Mouse (Mus musculus) embryonic facial prominence, embryonic 11.5 days (tissue): ENCODE measurements at regions not wholly inside any gene's neighbourhood (a gene's known extent, or its start where the extent isn't known, plus 50 kb on each side); places are given as distances from the start of the nearest gene placed in this dataset.

Source experiments
- ATAC-seq: fragments of 200-750 bp; cut with Nextera tagmentation; replicated peaks from 2 replicates; pipeline ENCODE4 v1.8.0; 2017; ENCODE audit warnings: low read depth; ENCODE audit not compliant: insufficient number of reproducible peaks, low FRiP score, low TSS enrichment
- DNase-seq: peaks from one replicate; pipeline ENCODE4 v3.0.0-alpha.2; 2015; ENCODE audit warnings: low spot score
- H3K27ac ChIP-seq: fragments of 300-500 bp; sonication (generic); replicated peaks from 2 replicates; pipeline ENCODE4 v1.5.1; 2014; ENCODE audit warnings: mild to moderate bottlenecking, low read depth, low read length, control low read depth
- H3K27me3 ChIP-seq: fragments of 300-500 bp; sonication (generic); 2 replicates; pipeline ENCODE4 v1.6.1; 2014; ENCODE audit warnings: mild to moderate bottlenecking, low read length, moderate library complexity, mixed read lengths; ENCODE audit not compliant: control insufficient read depth, insufficient read depth
- H3K36me3 ChIP-seq: fragments of 300-500 bp; sonication (generic); replicated peaks from 2 replicates; pipeline ENCODE4 v1.6.1; 2014; ENCODE audit warnings: low read depth, mild to moderate bottlenecking, low read length, moderate library complexity, mixed read lengths; ENCODE audit not compliant: control insufficient read depth, insufficient read depth
- H3K4me1 ChIP-seq: fragments of 300-500 bp; sonication (generic); 2 replicates; pipeline ENCODE4 v1.6.1; 2014; ENCODE audit warnings: low read length, mixed read lengths; ENCODE audit not compliant: control insufficient read depth, insufficient read depth
- H3K4me2 ChIP-seq: fragments of 300-500 bp; sonication (generic); 2 replicates; pipeline ENCODE4 v1.6.1; 2014; ENCODE audit warnings: low read depth, mild to moderate bottlenecking, control low read depth, low read length, moderate library complexity
- H3K4me3 ChIP-seq: fragments of 300-500 bp; sonication (generic); 2 replicates; pipeline ENCODE4 v1.5.1; 2014; ENCODE audit warnings: low read depth, low read length, control low read depth
- H3K9ac ChIP-seq: fragments of 300-500 bp; sonication (generic); replicated peaks from 2 replicates; pipeline ENCODE4 v1.6.1; 2014; ENCODE audit warnings: mild to moderate bottlenecking, control low read depth, low read length
- H3K9me3 ChIP-seq: fragments of 300-500 bp; sonication (generic); replicated peaks from 2 replicates; pipeline ENCODE4 v1.6.1; 2016; ENCODE audit warnings: mild to moderate bottlenecking, low read length, inconsistent platforms, mixed read lengths; ENCODE audit not compliant: control insufficient read depth
- WGBS: fragments of 180-500 bp; shearing (Covaris S2); extraction: QIAGEN DNeasy Blood & Tissue Kit; methylation state at CpG from one replicate; pipeline ENCODE4 v1.1.7; 2014; 5-methylcytosine and 5-hydroxymethylcytosine counted together

DNA sequence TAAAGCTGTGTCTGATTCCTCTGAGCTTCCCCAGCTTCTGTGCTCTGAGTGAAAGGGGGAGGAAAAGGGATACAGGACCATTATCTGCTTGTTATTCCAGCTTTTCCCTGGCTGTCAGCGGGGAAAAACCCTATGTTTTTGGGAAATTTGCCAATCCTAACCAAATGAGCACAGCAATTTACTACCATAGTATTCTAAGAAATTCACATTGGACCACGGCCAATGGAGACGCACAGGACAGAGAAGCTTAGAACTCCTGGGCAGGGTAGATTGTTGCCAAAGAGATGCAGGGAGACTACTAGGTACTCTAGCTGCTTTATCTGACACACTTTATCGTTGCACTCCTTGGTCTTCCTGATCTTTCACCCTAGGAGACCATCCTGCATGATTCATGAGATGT lies 303.2 kb downstream of the Olfm3 start:
- no peak overlapping the region for H3K4me2 ChIP-seq
- no peak overlapping the region for H3K4me3 ChIP-seq
- H3K9me3 ChIP-seq: no peaks in the 10 kb centered on the region
- no peak overlapping the region for H3K27ac ChIP-seq
- no peaks in the 10 kb centered on the region for H3K36me3 ChIP-seq
- 90% methylated on average over 4 of the region's 4 CpGs for WGBS
- no peaks in the 10 kb centered on the region for H3K27me3 ChIP-seq
- DNase-seq (no peak), ATAC-seq (no peak)
- H3K4me1 ChIP-seq: no peaks in the 10 kb centered on the region
- no peak overlapping the region for H3K9ac ChIP-seq

DNA sequence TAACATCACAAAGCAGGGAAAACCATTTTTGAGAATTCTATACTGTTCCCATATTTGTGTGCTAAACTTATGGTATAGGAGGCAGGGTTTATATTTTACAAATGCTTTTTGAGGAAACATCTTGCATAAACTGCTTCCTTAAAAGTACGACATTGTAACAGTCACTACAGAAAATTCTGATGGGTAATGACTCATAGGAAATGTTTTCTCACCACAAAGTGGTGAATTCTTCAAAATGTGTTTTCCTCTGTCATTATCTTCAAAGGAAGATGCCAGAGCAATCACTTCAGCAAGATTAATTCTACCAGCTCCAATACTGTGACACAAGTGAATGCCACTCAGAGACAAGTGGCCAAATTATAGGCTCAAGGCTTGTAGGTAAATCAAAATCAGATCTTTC lies 308.0 kb downstream of the Olfm3 start:
- WGBS: 85% methylated on average over 1 of the region's 1 CpGs

DNA sequence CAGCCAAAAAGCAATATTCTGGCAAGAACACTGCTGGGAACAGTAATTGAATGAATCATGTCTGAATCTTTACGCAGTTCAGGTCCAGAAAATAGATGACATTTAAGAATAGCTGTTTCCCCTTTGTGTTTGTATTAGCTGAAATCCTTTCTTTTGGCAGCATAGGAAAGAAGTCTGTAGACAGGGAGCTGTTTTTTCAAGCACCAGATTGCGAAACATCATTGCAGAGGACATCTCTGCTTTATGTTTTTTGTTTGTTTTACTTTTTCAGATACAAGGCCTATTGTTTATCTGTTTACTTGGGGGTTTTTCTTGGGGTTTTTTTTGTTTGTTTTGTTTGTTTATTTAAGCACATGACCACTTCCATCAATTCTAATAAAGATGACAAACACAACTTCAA lies 309.6 kb downstream of the Olfm3 start:
- no peak overlapping the region for H3K4me3 ChIP-seq
- DNase-seq: no peak
- no peaks in the 10 kb centered on the region for H3K27me3 ChIP-seq
- no peaks in the 10 kb centered on the region for H3K4me1 ChIP-seq
- H3K4me2 ChIP-seq: no peak overlapping the region
- H3K9me3 ChIP-seq: no peaks in the 10 kb centered on the region
- H3K9ac ChIP-seq: no peak overlapping the region
- no peaks in the 10 kb centered on the region for H3K36me3 ChIP-seq
- WGBS: 76% methylated on average over 2 of the region's 2 CpGs
- ATAC-seq: no peak
- H3K27ac ChIP-seq: no peak overlapping the region

More for the DNA sequence above, 308.0 kb downstream of the Olfm3 start:
- Histone ChIP-seq H3K4me1 (no peaks in the 10 kb centered on the region), H3K27me3 (no peaks in the 10 kb centered on the region), H3K27ac (no peak overlapping the region), H3K36me3 (no peaks in the 10 kb centered on the region), H3K9ac (no peak overlapping the region), H3K9me3 (no peaks in the 10 kb centered on the region), H3K4me3 (no peak overlapping the region), H3K4me2 (no peak overlapping the region)
- ATAC-seq (no peak), DNase-seq (no peak)

DNA sequence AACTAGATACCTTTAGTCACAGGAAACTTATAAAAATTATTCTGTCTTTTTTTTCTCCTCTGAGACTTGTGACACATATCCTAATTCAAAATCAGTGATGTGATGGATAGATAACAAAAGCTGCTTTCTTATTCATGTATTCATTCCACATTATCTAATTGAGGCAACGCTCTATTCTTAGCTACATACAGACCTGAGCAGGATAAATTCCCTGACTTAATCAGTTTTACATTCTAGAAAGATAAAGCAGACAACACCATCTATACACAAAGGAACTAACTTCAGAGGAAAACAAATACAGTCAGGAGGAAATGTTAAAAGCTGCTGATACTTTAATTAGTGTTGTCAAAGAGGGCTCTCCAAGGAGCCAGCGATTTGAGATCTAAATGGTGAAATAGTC lies 336.6 kb downstream of the Olfm3 start:
- Histone ChIP-seq H3K27ac (no peak overlapping the region), H3K9ac (no peak overlapping the region), H3K27me3 (no peaks in the 10 kb centered on the region), H3K36me3 (no peaks in the 10 kb centered on the region), H3K4me3 (no peak overlapping the region), H3K9me3 (no peaks in the 10 kb centered on the region), H3K4me2 (no peak overlapping the region), H3K4me1 (no peaks in the 10 kb centered on the region)
- DNase-seq (no peak), ATAC-seq (no peak)
- WGBS: 54% methylated on average over 2 of the region's 2 CpGs

DNA sequence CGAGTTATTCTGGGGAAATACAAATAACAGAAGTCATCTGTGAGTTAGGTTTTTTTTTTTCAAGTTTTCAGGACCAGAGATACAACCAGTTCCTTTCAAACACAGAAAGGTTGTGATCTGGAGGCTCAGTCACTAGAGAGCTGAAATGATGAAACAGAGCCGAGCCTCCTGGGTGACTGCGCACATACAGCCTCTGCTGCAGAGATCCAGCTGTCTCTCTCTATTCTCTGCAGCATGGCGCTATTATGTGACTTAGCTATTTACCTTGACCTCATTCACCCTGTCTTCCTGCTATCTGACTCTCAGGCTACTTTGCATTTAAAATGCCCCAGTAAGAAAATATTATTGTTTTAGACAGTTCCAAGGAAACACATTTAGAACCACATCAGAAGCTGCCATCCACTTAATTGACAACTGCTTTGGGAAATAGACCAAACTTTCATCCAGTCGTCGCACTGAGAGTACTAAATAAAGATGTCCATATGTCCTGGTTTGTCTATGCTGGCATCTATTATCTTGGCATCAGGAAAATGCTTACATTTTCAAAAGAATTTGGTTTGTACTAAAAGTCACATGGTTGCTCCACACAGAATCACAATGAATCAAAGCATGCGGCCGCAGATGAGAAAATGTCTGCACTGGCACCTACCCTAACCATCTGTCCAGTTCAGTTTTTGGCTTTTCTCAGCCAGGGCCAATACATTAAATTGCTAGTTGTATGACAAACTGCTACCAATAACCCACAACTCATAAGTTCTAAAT lies 348.9 kb downstream of the Olfm3 start:
- H3K4me3 ChIP-seq: no peak overlapping the region
- WGBS: 44% methylated on average over 8 of the region's 8 CpGs
- H3K27me3 ChIP-seq: no peaks in the 10 kb centered on the region
- no peak overlapping the region for H3K9ac ChIP-seq
- DNase-seq: peak; percentile 4
- no peaks in the 10 kb centered on the region for H3K9me3 ChIP-seq
- no peaks in the 10 kb centered on the region for H3K36me3 ChIP-seq
- H3K4me2 ChIP-seq: no peak overlapping the region
- H3K27ac ChIP-seq: no peak overlapping the region
- H3K4me1 ChIP-seq: no peaks in the 10 kb centered on the region
- no peak; the same call in 1 of the 2 replicates for ATAC-seq

DNA sequence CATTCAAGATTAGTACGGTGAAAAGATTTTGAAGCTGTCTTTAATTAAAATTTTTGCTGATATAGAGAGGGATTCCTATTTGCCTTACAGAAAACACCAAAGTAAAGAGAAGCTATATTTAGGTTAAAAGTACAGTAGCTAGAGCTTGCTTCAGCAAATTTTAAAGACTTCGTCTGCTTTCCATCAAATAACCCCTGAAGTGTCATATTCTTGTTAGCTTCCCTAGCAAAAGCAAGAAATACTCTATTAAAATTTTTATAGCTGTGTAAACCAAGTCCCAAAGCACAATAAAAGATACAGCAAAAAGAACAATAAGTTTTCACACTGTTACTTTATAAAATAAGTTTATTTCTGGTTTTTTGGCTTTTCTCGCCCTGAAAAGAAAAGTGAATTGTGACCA lies 372.3 kb downstream of the Olfm3 start:
- Histone ChIP-seq H3K27me3 (no peaks in the 10 kb centered on the region), H3K4me2 (no peak overlapping the region), H3K4me1 (no peaks in the 10 kb centered on the region), H3K9me3 (no peaks in the 10 kb centered on the region), H3K9ac (no peak overlapping the region), H3K27ac (no peak overlapping the region), H3K4me3 (no peak overlapping the region), H3K36me3 (no peaks in the 10 kb centered on the region)
- 83% methylated on average over 3 of the region's 3 CpGs for WGBS
- no peak for DNase-seq
- ATAC-seq: no peak

DNA sequence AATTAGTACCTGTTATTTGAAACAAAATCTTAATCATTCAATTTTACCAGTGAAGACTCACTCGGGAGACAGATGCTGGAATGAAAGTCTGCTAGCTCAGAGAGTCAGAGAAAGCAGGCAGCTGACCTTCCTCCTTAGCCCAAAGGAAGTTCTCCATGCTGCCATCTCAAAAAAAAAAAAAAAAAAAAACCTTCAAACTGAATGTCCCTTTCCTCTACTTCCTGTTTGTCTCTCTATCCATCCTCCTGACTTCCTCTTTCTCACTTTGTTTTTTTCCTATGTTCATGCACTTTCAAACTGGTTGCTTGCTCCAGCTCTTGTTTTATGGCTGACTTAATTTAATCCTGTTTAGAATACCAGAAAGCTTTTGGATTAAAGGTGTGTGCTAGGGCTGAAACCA lies 377.4 kb downstream of the Olfm3 start:
- no peak overlapping the region for H3K27ac ChIP-seq
- no peak overlapping the region for H3K4me2 ChIP-seq
- 60% methylated on average over 1 of the region's 1 CpGs for WGBS
- H3K4me3 ChIP-seq: no peak overlapping the region
- no peaks in the 10 kb centered on the region for H3K36me3 ChIP-seq
- no peaks in the 10 kb centered on the region for H3K4me1 ChIP-seq
- ATAC-seq (no peak), DNase-seq (no peak)
- no peaks in the 10 kb centered on the region for H3K9me3 ChIP-seq
- no peaks in the 10 kb centered on the region for H3K27me3 ChIP-seq
- no peak overlapping the region for H3K9ac ChIP-seq

DNA sequence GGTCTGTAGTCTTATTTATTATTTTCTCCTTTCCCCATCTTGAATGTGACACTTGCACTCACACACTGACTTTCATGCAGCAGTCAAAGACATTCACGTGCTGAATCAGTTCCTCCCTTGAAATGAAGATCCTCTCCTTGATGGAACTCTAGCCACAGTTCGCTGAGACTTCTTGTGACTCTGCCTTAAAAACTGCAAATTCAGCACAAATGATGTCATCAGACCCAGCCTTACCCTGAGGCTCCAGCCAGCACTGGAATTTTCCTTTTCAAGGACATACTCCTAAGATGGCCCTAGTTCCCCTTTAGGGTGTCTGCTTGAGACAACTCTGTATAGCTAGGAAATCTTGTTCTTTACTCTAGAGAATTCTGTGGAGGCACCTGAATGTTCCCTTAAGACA lies 380.6 kb downstream of the Olfm3 start:
- Histone ChIP-seq H3K9me3 (no peaks in the 10 kb centered on the region), H3K4me2 (no peak overlapping the region), H3K36me3 (no peaks in the 10 kb centered on the region), H3K27ac (no peak overlapping the region), H3K9ac (no peak overlapping the region), H3K4me1 (no peaks in the 10 kb centered on the region), H3K27me3 (no peaks in the 10 kb centered on the region), H3K4me3 (no peak overlapping the region)
- no peak for ATAC-seq
- no peak for DNase-seq
- 68% methylated on average over 2 of the region's 2 CpGs for WGBS
